ENCODE assay signal across 15 mouse cellular contexts in genomic region chr7:141472226-141472625, GRCm38 (mm10). TPM values are rescaled to one million over a fixed set of nuclear protein-coding genes. Genes with fewer than 3 reads are reported as not detected.
"Had no signal": no experiment of that assay in that cellular context is flagged by ENCODE, and none has a peak within 500 bp of the region (broad histone marks: within the 10 kb centered on the region; RNA-seq: fewer than 3 reads in every experiment).

No protein-coding gene starts in this region.

- ATAC-seq: intestine, postnatal 0 days; midbrain, embryonic 16.5 days had no signal

- H3K9ac ChIP-seq: limb, embryonic 13.5 days; lung, embryonic 14.5 days had no signal

- H3K9me3 ChIP-seq: limb, embryonic 13.5 days; midbrain, embryonic 10.5 days had no signal

- H3K4me2 ChIP-seq: limb, embryonic 13.5 days; lung, embryonic 14.5 days had no signal

- H3K27me3 ChIP-seq: limb, embryonic 13.5 days had no signal

- H3K27ac ChIP-seq: kidney, postnatal 0 days; layer of hippocampus, adult 2 months; limb, embryonic 13.5 days; midbrain, embryonic 10.5 days; stomach, postnatal 0 days had no signal

- DNase-seq: kidney, adult 8-10 months; kidney, postnatal 4 days; left cerebral cortex, postnatal 4 days; lung, embryonic 14.5 days; lung, postnatal 10 days; lung, postnatal 4 days; thymus, postnatal 4 days had no signal

- H3K4me3 ChIP-seq: layer of hippocampus, adult 2 months; limb, embryonic 13.5 days; midbrain, embryonic 10.5 days had no signal

RNA-seq across cellular contexts. Expression of gene Tspan4, which starts 2.8 kb away (rescaled TPM):
- total RNA-seq: neutrophil, adult 5-6 weeks had no signal
